Mouse (Mus musculus) layer of hippocampus, postnatal 25 days (tissue): ENCODE results near the gene Rd3. TPM values are rescaled to one million over a fixed set of nuclear protein-coding genes. Genes with fewer than 3 reads are reported as not detected.

Experiments
- microRNA-seq, 2 experiments: library from miRNA; unstranded; fragments of <30 nt; microRNA quantifications; one replicate each; pipeline ENCODE4 v1.2.0; 2021
- total RNA-seq, 2 experiments: library from RNA; stranded (reverse); gene quantifications; 2 replicates each; pipeline ENCODE4 v1.2.3; 2021

Rd3 gene
- total RNA-seq, 2 experiments from 2014 or later: 0.28 to 0.34 TPM

Small RNAs within 50 kb of the gene (microRNA-seq; reads per million reads assigned to microRNA genes)
- gene Mir3473c: 0 reads per million in 2 experiments

Other genes with a start within 250 kb of the Rd3 start
- gene Nek2, start 155.9 kb upstream of the Rd3 start, total RNA-seq: 1 to 10 TPM; 1.0 to 1.1 TPM
- 10 to 100 TPM; 34.5 to 35.5 TPM for gene Slc30a1, start 70.6 kb upstream of the Rd3 start, total RNA-seq
- 1 to 10 TPM; 2.6 to 4.9 TPM for gene Traf5, start 115.2 kb downstream of the Rd3 start, total RNA-seq
- 10 to 100 TPM; 36.4 to 51.1 TPM for gene Rcor3, start 160.7 kb downstream of the Rd3 start, total RNA-seq
- 10 to 100 TPM; 33.3 to 35.7 TPM for gene Kcnh1, start 213.4 kb downstream of the Rd3 start, total RNA-seq